Mouse (Mus musculus) forebrain, embryonic 15.5 days (tissue): Measurements from ENCODE around the gene Wnt11. TPM values are rescaled to one million over a fixed set of nuclear protein-coding genes. Genes with fewer than 3 reads are reported as not detected.

ENCODE experiments used
- ATAC-seq: fragments of 200-750 bp; cut with Nextera tagmentation; replicated peaks from 2 replicates; pipeline ENCODE4 v1.8.0; 2017; ENCODE audit warnings: mild to moderate bottlenecking, moderate TSS enrichment, moderate library complexity
- H3K27ac ChIP-seq: fragments of 300-500 bp; sonication (generic); replicated peaks from 2 replicates; pipeline ENCODE4 v1.5.1; 2015; ENCODE audit warnings: mild to moderate bottlenecking, inconsistent platforms
- H3K27me3 ChIP-seq: fragments of 300-500 bp; sonication (generic); 2 replicates; pipeline ENCODE4 v1.6.1; 2015; ENCODE audit warnings: inconsistent platforms
- H3K36me3 ChIP-seq: fragments of 300-500 bp; sonication (generic); 2 replicates; pipeline ENCODE4 v1.6.1; 2015; ENCODE audit warnings: mild to moderate bottlenecking, inconsistent platforms
- H3K4me1 ChIP-seq: fragments of 300-500 bp; sonication (generic); 2 replicates; pipeline ENCODE4 v1.6.1; 2015; ENCODE audit warnings: inconsistent platforms
- H3K4me2 ChIP-seq: fragments of 300-500 bp; sonication (generic); replicated peaks from 2 replicates; pipeline ENCODE4 v1.6.1; 2015; ENCODE audit warnings: mild to moderate bottlenecking, inconsistent platforms
- H3K4me3 ChIP-seq: fragments of 300-500 bp; sonication (generic); 2 replicates; pipeline ENCODE4 v1.5.1; 2015; ENCODE audit warnings: mild to moderate bottlenecking, inconsistent platforms
- H3K9ac ChIP-seq: fragments of 300-500 bp; sonication (generic); replicated peaks from 2 replicates; pipeline ENCODE4 v1.6.1; 2015; ENCODE audit warnings: mild to moderate bottlenecking, inconsistent platforms
- H3K9me3 ChIP-seq: fragments of 300-500 bp; sonication (generic); 2 replicates; pipeline ENCODE4 v1.6.1; 2016; ENCODE audit warnings: inconsistent platforms
- WGBS: fragments of 180-500 bp; shearing (Covaris S2); methylation state at CpG from one replicate; pipeline ENCODE4 v1.1.7; 2015; ENCODE audit warnings: mixed read lengths; 5-methylcytosine and 5-hydroxymethylcytosine counted together
- polyA plus RNA-seq: library from polyadenylated mRNA; unstranded; fragments of >200 nt; fragmentation: Nextera tagmentation; extraction: Ambion mirVana; gene quantifications from 2 replicates; pipeline ENCODE4 v1.2.1, GENCODE M21; 2015

Wnt11 gene
- polyA plus RNA-seq, 1 experiment from 2014 or later: 0.53 TPM

DNA sequence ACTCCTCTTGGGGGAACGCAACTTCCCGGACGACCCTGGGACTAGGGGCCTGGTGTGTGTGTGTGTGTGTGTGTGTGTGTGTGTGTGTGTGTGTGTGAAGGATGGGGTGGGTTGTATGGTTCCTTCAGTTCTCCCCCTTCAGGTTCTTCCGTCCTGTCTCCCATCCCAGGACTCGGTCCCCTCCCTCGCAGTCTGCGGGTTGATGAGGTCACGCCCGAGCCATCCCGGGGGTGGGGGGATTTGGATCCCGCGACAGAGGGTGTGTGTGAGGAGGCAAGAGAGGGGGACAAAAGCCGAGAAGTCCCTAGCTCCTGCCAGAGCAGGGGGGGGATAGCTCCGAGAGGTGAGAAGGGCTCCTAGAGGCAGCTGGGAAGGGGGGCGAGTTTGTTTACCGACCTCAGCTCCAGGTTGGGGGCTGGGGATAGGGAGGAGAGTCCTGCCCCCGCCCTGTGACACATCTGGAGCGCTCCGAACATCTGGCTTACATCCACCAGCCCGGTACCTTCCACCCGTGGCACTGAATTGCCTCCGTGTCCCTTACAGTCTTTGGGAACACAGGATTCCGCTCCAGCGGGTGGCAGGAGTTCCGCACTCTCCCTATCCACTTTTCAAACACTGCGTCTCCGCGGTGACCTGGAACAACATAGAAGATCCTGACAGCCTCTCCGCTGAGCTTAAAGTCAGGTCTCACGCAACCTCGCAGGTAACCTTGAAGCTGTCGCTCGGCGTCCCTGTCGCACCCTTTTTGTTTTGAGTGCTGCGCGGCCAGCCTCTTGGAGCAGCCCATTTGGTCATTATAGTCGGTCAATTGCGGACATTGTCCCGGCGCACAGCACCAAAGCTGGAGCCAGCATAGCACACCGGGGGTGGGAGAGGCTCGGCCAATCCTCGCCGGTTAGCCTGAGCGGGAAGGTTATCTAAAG, 868 bp downstream of the Wnt11 start:
- Histone ChIP-seq H3K27me3 (peaks cover 83% of the 10 kb centered on the region), H3K36me3 (no peaks in the 10 kb centered on the region), H3K27ac (no peak overlapping the region), H3K9me3 (no peaks in the 10 kb centered on the region), H3K4me2 (peak overlapping the region; percentile 77), H3K4me3 (peak overlapping the region; percentile 53), H3K4me1 (peaks cover 50% of the 10 kb centered on the region), H3K9ac (no peak overlapping the region)
- no peak for ATAC-seq
- under 1% methylated on average over 39 of the region's 46 CpGs for WGBS

DNA sequence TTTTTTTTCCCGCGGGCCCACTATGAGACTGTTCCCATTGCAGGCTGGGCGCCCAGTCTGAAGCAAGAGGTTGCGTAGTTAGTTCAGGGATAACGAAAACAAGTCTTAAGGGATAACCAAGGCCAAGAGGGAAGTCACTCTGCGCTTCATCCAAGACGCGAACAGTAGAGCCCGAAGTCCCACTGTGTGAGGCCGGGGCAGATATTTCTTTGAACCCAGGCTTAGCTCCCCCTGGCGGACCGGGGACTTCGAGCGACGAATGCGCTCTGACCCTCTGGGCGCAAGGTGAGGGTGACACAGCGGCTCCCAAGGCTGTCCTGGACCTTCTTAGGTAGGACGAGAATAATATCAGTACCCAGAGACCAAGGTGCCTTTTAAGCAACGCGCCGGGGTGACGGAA, 1.7 kb downstream of the Wnt11 start:
- ATAC-seq: no peak
- peak overlapping the region; percentile 77 for H3K4me2 ChIP-seq
- no peaks in the 10 kb centered on the region for H3K36me3 ChIP-seq
- H3K9ac ChIP-seq: no peak overlapping the region
- H3K27me3 ChIP-seq: peaks cover 91% of the 10 kb centered on the region
- no peaks in the 10 kb centered on the region for H3K9me3 ChIP-seq
- WGBS: under 1% methylated on average over 23 of the region's 23 CpGs
- H3K27ac ChIP-seq: no peak overlapping the region
- peaks cover 50% of the 10 kb centered on the region for H3K4me1 ChIP-seq
- H3K4me3 ChIP-seq: peak overlapping the region; percentile 53

DNA sequence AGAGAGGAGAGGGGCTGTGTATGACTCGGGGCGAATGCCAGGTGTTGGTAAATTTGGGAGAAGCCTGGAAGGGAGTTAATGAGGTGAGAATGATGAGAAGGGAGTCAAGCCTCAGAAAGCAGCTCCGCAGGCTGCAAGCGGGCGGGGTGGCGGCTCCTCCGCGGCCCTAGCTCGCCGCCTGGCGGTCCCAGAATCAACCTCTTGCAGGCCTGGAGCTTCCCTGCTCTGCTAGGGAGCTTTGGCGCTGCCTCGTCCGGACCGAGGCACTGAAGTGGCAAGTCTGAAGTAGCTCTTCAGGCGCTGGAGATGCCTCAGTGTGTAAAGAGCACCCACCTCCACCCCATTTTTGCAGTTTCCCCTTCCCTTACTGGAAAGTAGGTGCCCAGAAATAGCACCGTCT, 3.0 kb downstream of the Wnt11 start:
- H3K4me1 ChIP-seq: peaks cover 50% of the 10 kb centered on the region

DNA sequence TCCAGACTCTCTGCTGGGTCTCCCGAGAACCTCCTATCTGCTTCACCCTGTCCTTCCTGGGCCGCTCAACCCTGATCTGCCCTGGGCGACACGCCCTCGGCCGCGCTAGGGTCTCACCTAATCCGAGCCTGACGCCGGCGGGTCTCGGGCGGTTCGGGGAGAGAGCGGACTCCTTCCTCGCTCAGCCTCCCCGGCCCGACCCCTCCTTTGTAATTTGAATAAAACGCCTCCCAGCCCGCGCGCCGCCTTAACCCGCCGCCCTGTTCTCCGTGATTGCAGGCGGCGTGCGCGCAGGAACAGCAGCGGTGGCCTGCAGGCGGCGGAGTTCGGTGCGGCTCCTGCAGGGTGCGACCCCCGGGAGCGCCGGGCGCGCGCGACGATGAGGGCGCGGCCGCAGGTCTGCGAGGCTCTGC, 3.8 kb downstream of the Wnt11 start:
- peak overlapping the region; percentile 53 for H3K4me3 ChIP-seq
- under 1% methylated on average over 48 of the region's 48 CpGs for WGBS
- peaks cover 52% of the 10 kb centered on the region for H3K4me1 ChIP-seq
- peaks cover 75% of the 10 kb centered on the region for H3K27me3 ChIP-seq
- peak overlapping the region; percentile 56 for H3K9ac ChIP-seq
- H3K4me2 ChIP-seq: peak overlapping the region; percentile 77
- H3K36me3 ChIP-seq: no peaks in the 10 kb centered on the region
- no peak overlapping the region for H3K27ac ChIP-seq
- no peaks in the 10 kb centered on the region for H3K9me3 ChIP-seq
- peak; percentile 11 for ATAC-seq

More for the DNA sequence above, 3.0 kb downstream of the Wnt11 start:
- Histone ChIP-seq H3K4me3 (peak overlapping the region; percentile 53), H3K27ac (no peak overlapping the region), H3K9ac (no peak overlapping the region), H3K36me3 (no peaks in the 10 kb centered on the region), H3K9me3 (no peaks in the 10 kb centered on the region), H3K27me3 (peaks cover 82% of the 10 kb centered on the region), H3K4me2 (peak overlapping the region; percentile 77)
- 2% methylated on average over 17 of the region's 17 CpGs for WGBS
- ATAC-seq: peak; percentile 78

DNA sequence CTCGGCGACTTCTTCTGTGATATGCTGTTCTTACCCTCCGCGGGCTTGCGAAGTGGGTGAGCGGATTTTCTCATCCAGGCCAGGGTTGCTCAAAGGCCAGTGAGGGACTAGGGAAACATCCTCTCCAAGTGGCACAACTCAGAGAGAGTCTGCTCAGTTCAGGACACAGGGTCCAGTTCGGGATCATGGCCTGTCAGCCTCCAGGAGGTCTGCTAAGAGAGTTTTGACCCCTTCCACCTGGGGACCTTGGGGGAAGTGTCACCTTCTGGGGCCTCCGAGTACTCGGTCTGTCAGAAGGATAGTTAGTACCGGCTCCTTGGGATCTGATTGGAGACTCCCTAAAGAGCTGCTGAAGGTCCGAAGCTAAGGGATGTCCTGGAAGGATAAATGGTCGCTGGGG, 4.4 kb downstream of the Wnt11 start:
- H3K4me1 ChIP-seq: peaks cover 52% of the 10 kb centered on the region
- peaks cover 72% of the 10 kb centered on the region for H3K27me3 ChIP-seq
- peak overlapping the region; percentile 53 for H3K4me3 ChIP-seq
- WGBS: 3% methylated on average over 12 of the region's 12 CpGs
- ATAC-seq: no peak
- no peaks in the 10 kb centered on the region for H3K36me3 ChIP-seq
- peak overlapping the region; percentile 56; the same call in 1 of the 2 replicates for H3K9ac ChIP-seq
- peak overlapping the region; percentile 77 for H3K4me2 ChIP-seq
- H3K27ac ChIP-seq: no peak overlapping the region
- H3K9me3 ChIP-seq: no peaks in the 10 kb centered on the region

DNA sequence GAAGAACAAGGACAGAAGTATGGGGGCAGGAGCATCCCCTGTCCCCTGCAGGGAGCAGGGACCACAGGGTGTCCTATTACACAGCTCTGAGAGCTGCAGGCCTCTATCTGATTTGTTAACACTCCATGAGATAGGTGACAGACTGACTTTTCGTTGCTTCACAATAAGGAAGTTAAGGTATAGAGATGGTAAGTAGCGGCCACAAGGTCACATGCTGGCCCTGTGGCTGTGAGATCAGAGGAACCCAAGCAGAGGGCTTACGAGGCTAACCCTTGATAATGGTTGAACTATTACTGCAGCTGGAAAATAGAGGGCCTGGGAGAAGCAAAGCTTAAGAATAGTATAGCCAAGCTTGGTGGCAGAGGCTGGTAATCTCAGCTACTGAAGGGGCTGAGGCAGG, 5.9 kb downstream of the Wnt11 start:
- Histone ChIP-seq H3K4me1 (peaks cover 38% of the 10 kb centered on the region), H3K9ac (no peak overlapping the region), H3K36me3 (no peaks in the 10 kb centered on the region), H3K27ac (no peak overlapping the region), H3K9me3 (no peaks in the 10 kb centered on the region), H3K4me3 (no peak overlapping the region), H3K4me2 (no peak overlapping the region), H3K27me3 (peaks cover 58% of the 10 kb centered on the region)
- no peak for ATAC-seq
- WGBS: 36% methylated on average over 3 of the region's 3 CpGs

DNA sequence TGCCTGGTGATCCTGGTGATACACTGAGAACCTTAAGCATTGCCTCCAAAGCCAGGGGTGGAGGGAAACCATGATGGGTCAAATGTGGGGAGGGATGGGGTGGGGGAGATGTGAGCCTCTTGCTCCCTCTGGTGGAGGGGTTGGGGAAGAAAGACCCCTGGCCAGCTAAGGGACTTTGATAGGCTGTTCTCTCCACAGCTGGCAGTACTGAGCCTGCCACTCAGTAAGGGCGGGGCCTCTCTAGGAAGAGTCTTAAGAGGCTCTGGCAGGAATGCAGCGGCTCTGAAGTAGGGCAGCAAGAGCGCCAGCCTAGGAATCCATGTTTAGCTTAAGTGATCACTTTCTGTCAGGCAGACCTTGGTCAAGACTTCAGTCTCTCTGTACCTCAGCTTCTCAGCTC, 6.9 kb downstream of the Wnt11 start:
- no peak overlapping the region for H3K4me2 ChIP-seq
- H3K4me3 ChIP-seq: no peak overlapping the region
- no peak overlapping the region for H3K9ac ChIP-seq
- H3K9me3 ChIP-seq: no peaks in the 10 kb centered on the region
- WGBS: 34% methylated on average over 3 of the region's 3 CpGs
- no peaks in the 10 kb centered on the region for H3K36me3 ChIP-seq
- H3K4me1 ChIP-seq: peaks cover 27% of the 10 kb centered on the region
- no peak for ATAC-seq
- no peak overlapping the region for H3K27ac ChIP-seq
- H3K27me3 ChIP-seq: peaks cover 48% of the 10 kb centered on the region

DNA sequence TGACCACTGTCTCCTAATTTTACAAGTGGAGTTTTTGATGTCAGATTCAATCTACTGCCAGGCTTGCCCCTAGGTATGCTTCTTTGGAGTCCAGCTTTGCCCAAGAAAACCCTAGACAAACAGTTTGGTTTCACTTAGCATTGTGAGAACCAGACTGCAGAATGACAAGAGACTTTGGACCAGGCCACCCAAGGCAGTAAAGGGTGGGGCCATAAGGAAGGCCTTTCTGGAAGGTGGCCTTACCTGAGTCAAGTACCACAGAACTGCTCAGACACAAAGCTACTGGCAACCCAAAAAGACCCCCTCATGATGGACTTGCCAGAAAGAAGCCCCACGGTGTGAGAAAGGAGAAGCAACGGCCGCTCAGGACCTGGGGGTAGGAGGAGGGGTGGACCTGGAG, 8.1 kb downstream of the Wnt11 start:
- no peak for ATAC-seq
- WGBS: 84% methylated on average over 3 of the region's 3 CpGs

DNA sequence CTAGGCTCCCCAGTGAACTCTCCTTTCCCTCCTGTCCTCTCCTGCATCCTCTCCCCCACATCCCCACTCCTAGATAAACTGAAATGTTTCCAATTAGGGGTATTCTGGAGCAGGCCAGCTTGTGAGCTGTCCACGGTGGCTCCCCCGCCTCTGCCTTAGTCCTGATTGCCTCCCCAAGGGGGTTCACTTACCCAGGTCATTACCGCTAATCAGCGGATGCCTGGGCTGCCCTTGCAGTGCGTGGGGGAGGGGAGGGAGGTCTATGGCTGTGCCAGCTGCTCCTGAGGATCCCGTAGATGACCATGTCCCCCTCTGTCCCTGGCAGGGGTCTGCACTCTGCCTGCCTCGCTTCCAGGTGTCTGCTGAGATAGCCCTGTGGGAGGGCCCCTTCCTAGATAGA, 8.7 kb downstream of the Wnt11 start:
- WGBS: 25% methylated on average over 7 of the region's 7 CpGs
- no peak overlapping the region for H3K4me3 ChIP-seq
- H3K9ac ChIP-seq: no peak overlapping the region
- no peak overlapping the region for H3K4me2 ChIP-seq
- H3K4me1 ChIP-seq: peaks cover 10% of the 10 kb centered on the region
- ATAC-seq: no peak
- H3K9me3 ChIP-seq: no peaks in the 10 kb centered on the region
- peaks cover 30% of the 10 kb centered on the region for H3K27me3 ChIP-seq
- H3K36me3 ChIP-seq: no peaks in the 10 kb centered on the region
- no peak overlapping the region for H3K27ac ChIP-seq

More for the DNA sequence above, 8.1 kb downstream of the Wnt11 start:
- Histone ChIP-seq H3K27ac (no peak overlapping the region), H3K36me3 (no peaks in the 10 kb centered on the region), H3K27me3 (peaks cover 36% of the 10 kb centered on the region), H3K9ac (no peak overlapping the region), H3K4me3 (no peak overlapping the region), H3K9me3 (no peaks in the 10 kb centered on the region), H3K4me1 (peaks cover 16% of the 10 kb centered on the region), H3K4me2 (no peak overlapping the region)

DNA sequence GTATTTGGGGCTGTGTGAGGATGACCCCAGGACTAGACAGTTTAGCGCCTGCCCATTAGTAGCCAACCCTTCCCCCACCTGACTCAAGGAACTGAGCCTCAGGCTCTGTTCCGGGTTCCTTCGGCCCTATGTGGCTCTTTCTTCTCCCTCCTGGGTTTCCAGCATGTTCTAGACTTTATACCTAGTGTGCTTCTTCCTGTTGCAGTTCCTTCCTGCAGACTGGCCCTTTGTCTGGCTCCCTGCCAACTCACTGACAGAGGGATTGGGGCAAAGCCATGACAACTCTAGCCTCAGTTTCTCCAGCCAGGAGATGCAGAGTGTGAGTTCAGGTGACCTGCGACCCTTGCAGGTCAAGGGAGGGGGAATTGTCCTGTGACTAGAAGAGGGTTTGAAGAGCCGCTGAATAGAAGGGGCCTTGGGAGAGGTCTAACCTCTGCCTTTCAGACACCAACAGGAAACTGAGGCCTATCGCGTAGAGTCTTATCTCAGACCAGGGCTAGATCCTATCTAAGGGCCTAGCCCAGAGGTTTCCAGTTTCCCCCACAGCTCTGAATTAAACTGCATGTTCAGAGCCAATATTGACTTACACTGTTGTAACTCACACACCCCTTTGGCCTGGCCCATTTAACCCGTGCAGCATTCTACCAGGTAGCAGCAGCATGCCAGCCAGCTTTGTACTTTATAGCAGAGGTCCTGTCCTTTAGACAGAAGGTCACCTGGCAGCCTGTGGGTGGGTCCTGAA, 14.2 kb downstream of the Wnt11 start:
- H3K4me3 ChIP-seq: no peak overlapping the region
- no peak overlapping the region for H3K27ac ChIP-seq
- H3K36me3 ChIP-seq: no peaks in the 10 kb centered on the region
- H3K4me1 ChIP-seq: peaks cover 5% of the 10 kb centered on the region; the same call in 1 of the 2 replicates
- H3K4me2 ChIP-seq: no peak overlapping the region
- ATAC-seq: no peak
- no peaks in the 10 kb centered on the region for H3K9me3 ChIP-seq
- no peak overlapping the region for H3K9ac ChIP-seq
- H3K27me3 ChIP-seq: no peaks in the 10 kb centered on the region
- 90% methylated on average over 8 of the region's 8 CpGs for WGBS

DNA sequence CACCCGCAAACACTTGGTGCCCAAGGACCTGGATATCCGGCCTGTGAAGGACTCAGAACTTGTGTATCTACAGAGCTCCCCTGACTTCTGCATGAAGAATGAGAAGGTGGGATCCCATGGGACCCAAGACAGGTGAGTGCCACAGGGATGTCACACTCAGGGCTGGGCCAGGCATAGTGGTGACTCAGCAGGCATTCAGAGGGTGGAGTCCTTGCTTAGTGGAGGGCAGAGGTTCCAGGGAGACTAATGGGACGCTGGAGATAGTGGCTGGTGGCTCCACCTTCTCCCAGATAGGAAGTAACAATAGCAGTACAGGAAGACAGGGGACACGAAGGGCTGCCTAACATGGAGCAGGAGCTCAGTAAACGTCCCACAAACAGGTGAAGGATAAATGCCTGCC, 15.5 kb downstream of the Wnt11 start:
- H3K4me1 ChIP-seq: peaks cover 5% of the 10 kb centered on the region; the same call in 1 of the 2 replicates
- ATAC-seq: no peak
- H3K27me3 ChIP-seq: no peaks in the 10 kb centered on the region
- H3K9ac ChIP-seq: no peak overlapping the region
- no peaks in the 10 kb centered on the region for H3K36me3 ChIP-seq
- no peak overlapping the region for H3K4me3 ChIP-seq
- WGBS: 78% methylated on average over 5 of the region's 5 CpGs
- H3K27ac ChIP-seq: no peak overlapping the region
- H3K4me2 ChIP-seq: no peak overlapping the region
- H3K9me3 ChIP-seq: no peaks in the 10 kb centered on the region

DNA sequence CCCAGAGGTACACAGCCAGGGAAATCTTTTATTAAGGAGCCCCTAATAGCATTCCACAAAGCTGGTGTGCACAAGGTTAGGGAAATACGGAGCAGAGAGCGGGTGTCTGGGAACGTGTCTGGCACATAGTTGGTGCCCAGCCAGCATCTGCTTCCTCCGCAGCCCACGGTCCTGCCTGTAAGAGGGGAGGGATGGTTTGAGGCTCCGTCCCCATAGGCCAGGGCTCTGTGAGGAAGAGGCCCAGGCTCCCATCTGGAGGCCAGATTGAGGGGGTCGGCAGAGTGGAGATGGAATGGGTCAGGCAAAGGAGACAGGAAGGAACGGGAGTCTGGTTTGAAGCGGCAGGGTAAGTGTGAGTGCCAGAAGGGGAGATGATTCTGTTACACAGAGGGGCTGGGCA, 16.3 kb downstream of the Wnt11 start:
- H3K27ac ChIP-seq: no peak overlapping the region
- no peak overlapping the region for H3K4me3 ChIP-seq
- H3K9ac ChIP-seq: no peak overlapping the region
- no peak overlapping the region for H3K4me2 ChIP-seq
- H3K27me3 ChIP-seq: no peaks in the 10 kb centered on the region
- no peaks in the 10 kb centered on the region for H3K36me3 ChIP-seq
- no peaks in the 10 kb centered on the region for H3K9me3 ChIP-seq
- 49% methylated on average over 9 of the region's 9 CpGs for WGBS
- 0 out of 2 replicates have a peak, but pooled peaks have one; percentile 26 for ATAC-seq
- peaks cover 5% of the 10 kb centered on the region; the same call in 1 of the 2 replicates for H3K4me1 ChIP-seq
